Mouse (Mus musculus) kidney, embryonic 14.5 days (tissue): ENCODE data around the gene Cox7a2l. TPM values are rescaled to one million over a fixed set of nuclear protein-coding genes. Genes with fewer than 3 reads are reported as not detected.
A peak's percentile ranks its signal among the peaks of the same experiment; 100 is the strongest.

Source experiments
- ATAC-seq: fragments of 200-750 bp; cut with Nextera tagmentation; 2 replicates; pipeline ENCODE4 v1.8.0; 2017; ENCODE audit warnings: moderate number of reproducible peaks, mild to moderate bottlenecking, moderate TSS enrichment, moderate library complexity; ENCODE audit not compliant: low FRiP score, low TSS enrichment
- H3K27ac ChIP-seq: fragments of 300-500 bp; sonication (generic); 2 replicates; pipeline ENCODE4 v1.5.1; 2014; ENCODE audit warnings: low read depth, mild to moderate bottlenecking, low read length, moderate library complexity, mixed read lengths
- H3K27me3 ChIP-seq: fragments of 300-500 bp; sonication (generic); 2 replicates; pipeline ENCODE4 v1.6.1; 2014; ENCODE audit warnings: mild to moderate bottlenecking, low read length; ENCODE audit not compliant: control insufficient read depth, insufficient read depth
- H3K36me3 ChIP-seq: fragments of 300-500 bp; sonication (generic); 2 replicates; pipeline ENCODE4 v1.6.1; 2014; ENCODE audit warnings: low read length, mixed read lengths; ENCODE audit not compliant: control insufficient read depth, insufficient read depth
- H3K4me1 ChIP-seq: fragments of 300-500 bp; sonication (generic); 2 replicates; pipeline ENCODE4 v1.6.1; 2014; ENCODE audit warnings: low read length, mixed read lengths; ENCODE audit not compliant: control insufficient read depth, insufficient read depth
- H3K4me2 ChIP-seq: fragments of 300-500 bp; sonication (generic); replicated peaks from 2 replicates; pipeline ENCODE4 v1.6.1; 2014; ENCODE audit warnings: low read depth, mild to moderate bottlenecking, low read length
- H3K4me3 ChIP-seq: fragments of 300-500 bp; sonication (generic); 2 replicates; pipeline ENCODE4 v1.5.1; 2014; ENCODE audit warnings: mild to moderate bottlenecking, low read length
- H3K9ac ChIP-seq: fragments of 300-500 bp; sonication (generic); 2 replicates; pipeline ENCODE4 v1.6.1; 2014; ENCODE audit warnings: low read depth, mild to moderate bottlenecking, low read length, moderate library complexity
- H3K9me3 ChIP-seq: fragments of 300-500 bp; sonication (generic); 2 replicates; pipeline ENCODE4 v1.6.1; 2016; ENCODE audit warnings: low read length; ENCODE audit not compliant: control insufficient read depth
- WGBS: fragments of 180-500 bp; shearing (Covaris S2); extraction: QIAGEN DNeasy Blood & Tissue Kit; methylation state at CpG from one replicate; pipeline ENCODE4 v1.1.7; 2014; 5-methylcytosine and 5-hydroxymethylcytosine counted together
- polyA plus RNA-seq: library from polyadenylated mRNA; unstranded; fragments of >200 nt; fragmentation: Nextera tagmentation; extraction: Ambion mirVana; gene quantifications from 2 replicates; pipeline ENCODE4 v1.2.1, GENCODE M21; 2014

Cox7a2l gene
- polyA plus RNA-seq, 1 experiment from 2014 or later, result 199 TPM

GRCm38 (mm10) chr17:83548501-83549233 is 31.5 kb upstream of the Cox7a2l start:
- WGBS, result 43% methylated on average over 12 of the region's 12 CpGs
- Histone ChIP-seq H3K36me3 (no peaks in the 10 kb centered on the region), H3K27ac (no peak overlapping the region), H3K4me1 (peaks cover 5% of the 10 kb centered on the region; the same call in 1 of the 2 replicates), H3K4me3 (no peak overlapping the region), H3K9ac (no peak overlapping the region), H3K27me3 (peaks cover 17% of the 10 kb centered on the region; the same call in 1 of the 2 replicates), H3K4me2 (no peak overlapping the region), H3K9me3 (no peaks in the 10 kb centered on the region)
- no peak for ATAC-seq

GRCm38 (mm10) chr17:83547145-83547544 is 30.0 kb upstream of the Cox7a2l start:
- WGBS, result 45% methylated on average over 10 of the region's 10 CpGs

GRCm38 (mm10) chr17:83545756-83546742 is 28.9 kb upstream of the Cox7a2l start:
- no peak for ATAC-seq
- Histone ChIP-seq H3K36me3 (no peaks in the 10 kb centered on the region), H3K4me3 (peak overlapping the region; percentile 29), H3K27me3 (peaks cover 17% of the 10 kb centered on the region; the same call in 1 of the 2 replicates), H3K27ac (no peak overlapping the region), H3K4me2 (peak overlapping the region; percentile 47), H3K9me3 (no peaks in the 10 kb centered on the region), H3K4me1 (peaks cover 5% of the 10 kb centered on the region; the same call in 1 of the 2 replicates), H3K9ac (peak overlapping the region; percentile 32; the same call in 1 of the 2 replicates)
- WGBS, result 6% methylated on average over 35 of the region's 35 CpGs

More at GRCm38 (mm10) chr17:83547145-83547544, 30.0 kb upstream of the Cox7a2l start:
- H3K4me3 ChIP-seq, result no peak overlapping the region
- H3K4me1 ChIP-seq, result peaks cover 5% of the 10 kb centered on the region; the same call in 1 of the 2 replicates
- peaks cover 17% of the 10 kb centered on the region; the same call in 1 of the 2 replicates for H3K27me3 ChIP-seq
- H3K36me3 ChIP-seq, result no peaks in the 10 kb centered on the region
- ATAC-seq, result 0 out of 2 replicates have a peak, but pooled peaks have one; percentile 50
- no peaks in the 10 kb centered on the region for H3K9me3 ChIP-seq
- no peak overlapping the region for H3K4me2 ChIP-seq
- no peak overlapping the region for H3K9ac ChIP-seq
- H3K27ac ChIP-seq, result no peak overlapping the region

GRCm38 (mm10) chr17:83545259-83545658 is 28.1 kb upstream of the Cox7a2l start:
- no peak overlapping the region for H3K9ac ChIP-seq
- no peaks in the 10 kb centered on the region for H3K9me3 ChIP-seq
- H3K27ac ChIP-seq, result no peak overlapping the region
- H3K4me3 ChIP-seq, result no peak overlapping the region; the same call in 1 of the 2 replicates
- no peak for ATAC-seq
- H3K4me2 ChIP-seq, result peak overlapping the region; percentile 47; the same call in 1 of the 2 replicates
- WGBS, result 86% methylated on average over 6 of the region's 6 CpGs
- H3K36me3 ChIP-seq, result no peaks in the 10 kb centered on the region
- H3K4me1 ChIP-seq, result peaks cover 5% of the 10 kb centered on the region; the same call in 1 of the 2 replicates
- peaks cover 17% of the 10 kb centered on the region; the same call in 1 of the 2 replicates for H3K27me3 ChIP-seq

GRCm38 (mm10) chr17:83542424-83542823 is 25.3 kb upstream of the Cox7a2l start:
- Histone ChIP-seq H3K4me1 (peaks cover 15% of the 10 kb centered on the region; the same call in 1 of the 2 replicates), H3K9me3 (no peaks in the 10 kb centered on the region), H3K27me3 (peaks cover 10% of the 10 kb centered on the region; the same call in 1 of the 2 replicates), H3K36me3 (no peaks in the 10 kb centered on the region), H3K4me3 (no peak overlapping the region), H3K27ac (no peak overlapping the region), H3K4me2 (no peak overlapping the region), H3K9ac (no peak overlapping the region)
- 86% methylated on average over 2 of the region's 2 CpGs for WGBS
- no peak for ATAC-seq

GRCm38 (mm10) chr17:83539262-83540037 is 22.3 kb upstream of the Cox7a2l start:
- Histone ChIP-seq H3K4me2 (no peak overlapping the region), H3K9ac (no peak overlapping the region), H3K4me1 (peaks cover 10% of the 10 kb centered on the region; the same call in 1 of the 2 replicates), H3K9me3 (no peaks in the 10 kb centered on the region), H3K27ac (peak overlapping the region; percentile 31; the same call in 1 of the 2 replicates), H3K36me3 (no peaks in the 10 kb centered on the region), H3K27me3 (no peaks in the 10 kb centered on the region), H3K4me3 (no peak overlapping the region)
- 33% methylated on average over 12 of the region's 12 CpGs for WGBS
- peak; percentile 74 for ATAC-seq

GRCm38 (mm10) chr17:83538694-83539093 is 21.6 kb upstream of the Cox7a2l start:
- peak; percentile 68 for ATAC-seq
- WGBS, result 46% methylated on average over 1 of the region's 1 CpGs

GRCm38 (mm10) chr17:83538141-83538540 is 21.0 kb upstream of the Cox7a2l start:
- H3K27ac ChIP-seq, result no peak overlapping the region; the same call in 1 of the 2 replicates
- H3K4me2 ChIP-seq, result no peak overlapping the region
- WGBS, result 53% methylated on average over 9 of the region's 9 CpGs
- no peak overlapping the region for H3K4me3 ChIP-seq
- no peaks in the 10 kb centered on the region for H3K27me3 ChIP-seq
- peaks cover 10% of the 10 kb centered on the region; the same call in 1 of the 2 replicates for H3K4me1 ChIP-seq
- no peaks in the 10 kb centered on the region for H3K36me3 ChIP-seq
- ATAC-seq, result no peak
- no peaks in the 10 kb centered on the region for H3K9me3 ChIP-seq
- no peak overlapping the region for H3K9ac ChIP-seq

More at GRCm38 (mm10) chr17:83538694-83539093, 21.6 kb upstream of the Cox7a2l start:
- no peak overlapping the region for H3K4me2 ChIP-seq
- no peaks in the 10 kb centered on the region for H3K27me3 ChIP-seq
- H3K27ac ChIP-seq, result peak overlapping the region; percentile 31; the same call in 1 of the 2 replicates
- H3K36me3 ChIP-seq, result no peaks in the 10 kb centered on the region
- peaks cover 10% of the 10 kb centered on the region; the same call in 1 of the 2 replicates for H3K4me1 ChIP-seq
- H3K9ac ChIP-seq, result no peak overlapping the region
- no peak overlapping the region for H3K4me3 ChIP-seq
- H3K9me3 ChIP-seq, result no peaks in the 10 kb centered on the region
